Mouse (Mus musculus): Measurements from ENCODE around the gene Basp1. TPM values are rescaled to one million over a fixed set of nuclear protein-coding genes. Genes with fewer than 3 reads are reported as not detected.

Basp1 gene
- total RNA-seq, 1 experiment from 2014 or later: 18.6 TPM

GRCm38 (mm10) chr15:25365503-25365902, 48.1 kb downstream of the Basp1 start:
- no peak for ATAC-seq (replicated peaks; ENCODE audit: low read depth, poor library complexity, severe bottlenecking)

DNA sequence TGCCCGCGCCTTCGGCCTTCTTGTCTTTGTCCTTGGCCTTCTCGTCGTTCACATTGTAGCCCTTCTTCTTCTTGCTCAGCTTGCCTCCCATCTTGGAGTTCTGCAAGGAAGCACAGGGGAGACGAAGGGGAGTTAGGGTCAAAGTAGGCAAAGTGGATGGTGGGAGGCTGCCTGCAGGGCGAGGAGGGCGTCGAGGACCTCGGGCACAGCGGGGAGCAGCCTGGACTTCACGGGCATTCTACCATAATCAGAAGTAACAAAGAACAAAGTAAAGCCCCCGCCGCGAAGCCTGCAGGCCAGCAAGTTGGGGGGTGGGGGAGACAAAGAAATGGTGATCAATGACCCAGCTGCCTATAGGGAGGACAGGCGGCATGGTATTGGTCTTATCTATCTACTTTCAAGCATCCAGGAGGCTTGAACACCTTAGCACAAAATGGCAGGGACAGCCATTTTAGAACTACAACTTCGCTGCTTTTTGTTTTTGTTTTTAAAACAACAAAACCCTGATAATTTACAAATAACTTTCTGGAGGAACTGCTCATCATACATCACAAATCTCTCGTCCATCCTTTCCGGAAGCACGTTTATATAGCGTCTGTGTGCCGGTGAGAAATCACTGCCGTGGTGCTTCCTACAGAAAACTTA, 48.6 kb downstream of the Basp1 start:
- ATAC-seq (replicated peaks; ENCODE audit: low read depth, poor library complexity, severe bottlenecking): no peak

- peak; percentile 68 for ATAC-seq (replicated peaks; ENCODE audit: low read depth, poor library complexity, severe bottlenecking)
These were observed 49.3 kb downstream of the Basp1 start for GRCm38 (mm10) chr15:25364160-25364818.

- no peak for ATAC-seq (replicated peaks; ENCODE audit: low read depth, poor library complexity, severe bottlenecking)
These were observed 49.9 kb downstream of the Basp1 start for GRCm38 (mm10) chr15:25363636-25364035.

GRCm38 (mm10) chr15:25360825-25361224, 52.7 kb downstream of the Basp1 start:
- ATAC-seq (replicated peaks; ENCODE audit: low read depth, poor library complexity, severe bottlenecking): no peak

DNA sequence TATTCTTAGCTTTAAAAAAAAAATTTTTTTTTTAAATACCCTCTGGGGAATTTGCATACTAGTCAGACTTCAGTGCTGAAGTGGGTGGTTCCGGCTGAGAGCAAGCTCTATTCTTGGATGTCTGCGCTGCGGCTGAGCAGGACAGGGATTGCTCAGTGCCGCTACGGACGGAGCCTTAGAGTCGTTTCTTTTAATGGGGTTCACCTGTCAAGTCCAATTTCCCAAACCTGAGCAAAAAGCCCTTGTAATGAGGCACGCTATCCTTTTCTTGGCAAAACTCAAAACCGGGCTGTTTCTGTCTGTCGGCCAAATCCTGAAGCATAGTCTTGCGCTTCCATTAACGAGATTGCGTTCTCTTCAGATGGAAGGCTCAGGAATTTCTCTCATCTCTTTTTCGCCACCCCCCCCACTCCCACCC, 54.9 kb downstream of the Basp1 start:
- no peak for ATAC-seq (replicated peaks; ENCODE audit: low read depth, poor library complexity, severe bottlenecking)

DNA sequence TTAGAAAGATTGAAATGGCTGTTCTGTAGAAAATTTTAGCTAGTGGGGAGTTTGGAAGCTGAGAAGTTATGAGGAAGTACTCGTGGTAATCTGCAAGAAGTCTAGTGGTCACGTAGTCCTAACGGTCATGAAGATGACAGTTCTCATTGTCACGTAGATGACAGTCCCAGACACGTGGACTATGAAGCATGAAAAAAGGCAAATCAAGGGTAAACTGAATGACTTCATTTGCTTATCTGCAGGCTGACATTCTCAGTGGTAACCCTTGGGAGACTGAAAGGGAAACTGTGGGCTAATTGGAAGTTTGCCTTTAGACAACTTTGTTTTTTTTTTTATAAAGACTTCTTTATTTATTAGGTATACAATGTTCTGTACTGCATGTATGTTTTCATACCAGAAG, 58.2 kb downstream of the Basp1 start:
- ATAC-seq (replicated peaks; ENCODE audit: low read depth, poor library complexity, severe bottlenecking): peak; percentile 77

DNA sequence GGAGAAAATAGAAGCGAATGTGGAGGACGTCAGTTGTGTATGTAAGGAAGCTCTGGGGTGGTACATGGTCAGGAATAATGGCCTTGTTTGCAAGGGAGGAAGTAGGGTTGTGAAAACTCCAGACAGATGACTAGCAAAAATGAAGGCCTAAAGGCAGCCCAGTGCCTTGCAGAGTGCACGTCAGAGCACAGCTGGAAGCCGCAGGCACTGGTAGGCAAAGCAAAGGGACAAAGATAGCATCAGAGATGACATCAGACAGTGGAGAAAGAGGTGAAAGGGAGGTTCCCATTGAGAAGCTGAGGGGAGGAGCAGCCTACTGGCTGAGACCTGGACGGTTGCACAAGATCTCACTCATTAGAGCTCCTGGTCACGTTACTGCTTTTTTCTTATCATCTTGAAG, 58.8 kb downstream of the Basp1 start:
- peak; percentile 88 for ATAC-seq (replicated peaks; ENCODE audit: low read depth, poor library complexity, severe bottlenecking)

GRCm38 (mm10) chr15:25353498-25353897, 60.1 kb downstream of the Basp1 start:
- no peak for ATAC-seq (replicated peaks; ENCODE audit: low read depth, poor library complexity, severe bottlenecking)

GRCm38 (mm10) chr15:25343263-25343662, 70.3 kb downstream of the Basp1 start:
- no peak for ATAC-seq (replicated peaks; ENCODE audit: low read depth, poor library complexity, severe bottlenecking)

- ATAC-seq (replicated peaks; ENCODE audit: low read depth, poor library complexity, severe bottlenecking): no peak
These were observed 78.3 kb downstream of the Basp1 start for GRCm38 (mm10) chr15:25335277-25335676.

- ATAC-seq (replicated peaks; ENCODE audit: low read depth, poor library complexity, severe bottlenecking): no peak
These were observed 81.6 kb downstream of the Basp1 start for GRCm38 (mm10) chr15:25331877-25332445.

GRCm38 (mm10) chr15:25330946-25331345, 82.6 kb downstream of the Basp1 start:
- ATAC-seq (replicated peaks; ENCODE audit: low read depth, poor library complexity, severe bottlenecking): no peak

- ATAC-seq (replicated peaks; ENCODE audit: low read depth, poor library complexity, severe bottlenecking): no peak
These were observed 91.0 kb downstream of the Basp1 start for GRCm38 (mm10) chr15:25322601-25323000.

- ATAC-seq (replicated peaks; ENCODE audit: low read depth, poor library complexity, severe bottlenecking): peak; percentile 72
These were observed 91.5 kb downstream of the Basp1 start for GRCm38 (mm10) chr15:25322111-25322510.

DNA sequence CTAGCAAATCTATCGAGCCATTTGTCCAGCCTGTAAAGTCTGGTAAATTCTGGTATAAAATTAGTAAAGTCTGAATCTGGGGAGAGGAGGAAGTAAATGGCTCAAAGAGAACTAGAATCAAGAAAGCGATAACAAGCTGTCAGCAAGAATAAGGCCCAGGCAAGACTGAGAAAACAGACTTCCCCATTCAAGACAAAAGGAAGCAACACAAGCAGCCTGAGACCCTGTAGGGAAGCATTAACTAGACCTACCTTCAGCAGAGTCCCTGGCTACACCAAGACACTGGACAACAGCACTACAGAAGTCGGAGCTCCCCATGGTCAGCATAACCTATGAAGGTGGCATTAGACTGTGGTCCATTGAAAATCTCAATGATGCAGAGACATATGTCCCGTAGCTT, 91.9 kb downstream of the Basp1 start:
- peak; percentile 91 for ATAC-seq (replicated peaks; ENCODE audit: low read depth, poor library complexity, severe bottlenecking)

- ATAC-seq (replicated peaks; ENCODE audit: low read depth, poor library complexity, severe bottlenecking): no peak
These were observed 99.1 kb downstream of the Basp1 start for GRCm38 (mm10) chr15:25314471-25314870.

Other genes with a start within 250 kb of the Basp1 start
- 2.9 and 5.6 TPM in 2 replicates for gene Myo10, start 208.8 kb upstream of the Basp1 start, total RNA-seq (2017)

All from common myeloid progenitor, adult 5-6 weeks (primary cell).